Mouse (Mus musculus): ENCODE data around the gene Adora2b. TPM values are rescaled to one million over a fixed set of nuclear protein-coding genes. Genes with fewer than 3 reads are reported as not detected.
A peak's percentile ranks its signal among the peaks of the same experiment; 100 is the strongest.

Gene Adora2b
- 7.3 and 8.2 TPM in 2 replicates for polyA plus RNA-seq (2016; fragmentation: Nextera tagmentation; extraction: Ambion mirVana)

- peak; percentile 94 for DNase-seq (ENCODE audit: low spot score)
- Histone ChIP-seq H3K4me3 (peak within 1 kb of the TSS; percentile 79), H3K9me3 (peaks cover 8% of the 10 kb centered on the region; the same call in 1 of the 2 replicates), H3K27ac (replicated peaks) (peak within 1 kb of the TSS; percentile 83), H3K27me3 (replicated peaks; ENCODE audit: low read depth, poor library complexity, severe bottlenecking) (peaks cover 48% of the 10 kb centered on the region), H3K36me3 (replicated peaks) (no peaks in the 10 kb centered on the region), H3K4me1 (peaks cover 52% of the 10 kb centered on the region)
- WGBS = under 1% methylated on average over 69 of the region's 69 CpGs
These were observed at the start of gene Adora2b for GRCm38 (mm10) chr11:62248401-62249244. Gene Adora2b, plus strand, starts transcription at chr11:62248984.

- Histone ChIP-seq H3K27me3 (replicated peaks; ENCODE audit: low read depth, poor library complexity, severe bottlenecking) (no peaks in the 10 kb centered on the region), H3K4me3 (no peak overlapping the region), H3K4me1 (no peaks in the 10 kb centered on the region), H3K9me3 (no peaks in the 10 kb centered on the region), H3K36me3 (replicated peaks) (peaks cover 10% of the 10 kb centered on the region), H3K27ac (replicated peaks) (no peak overlapping the region)
- DNase-seq (ENCODE audit: low spot score) = no peak
- WGBS = 79% methylated on average over 5 of the region's 5 CpGs
These were observed 47.8 kb upstream of the Adora2b start for GRCm38 (mm10) chr11:62200901-62201512.

GRCm38 (mm10) chr11:62202645-62203044 lies 46.1 kb upstream of the Adora2b start:
- DNase-seq (ENCODE audit: low spot score) = no peak
- WGBS = 94% methylated on average over 1 of the region's 1 CpGs
- Histone ChIP-seq H3K4me1 (no peaks in the 10 kb centered on the region), H3K9me3 (no peaks in the 10 kb centered on the region), H3K36me3 (replicated peaks) (peaks cover 17% of the 10 kb centered on the region), H3K27ac (replicated peaks) (no peak overlapping the region), H3K4me3 (no peak overlapping the region), H3K27me3 (replicated peaks; ENCODE audit: low read depth, poor library complexity, severe bottlenecking) (no peaks in the 10 kb centered on the region)

- no peaks in the 10 kb centered on the region for H3K27me3 ChIP-seq (replicated peaks; ENCODE audit: low read depth, poor library complexity, severe bottlenecking)
- H3K9me3 ChIP-seq = no peaks in the 10 kb centered on the region
- peaks cover 32% of the 10 kb centered on the region for H3K36me3 ChIP-seq (replicated peaks)
- no peak overlapping the region for H3K27ac ChIP-seq (replicated peaks)
- DNase-seq (ENCODE audit: low spot score) = no peak
- WGBS = 55% methylated on average over 2 of the region's 2 CpGs
- 0 out of 2 replicates have a peak, but pooled peaks cover 4% of the 10 kb centered on the region for H3K4me1 ChIP-seq
- no peak overlapping the region for H3K4me3 ChIP-seq
These were observed 39.7 kb upstream of the Adora2b start for GRCm38 (mm10) chr11:62209111-62209510.

GRCm38 (mm10) chr11:62209891-62210290 lies 38.9 kb upstream of the Adora2b start:
- no peak for DNase-seq (ENCODE audit: low spot score)
- no peak overlapping the region for H3K4me3 ChIP-seq
- H3K27me3 ChIP-seq (replicated peaks; ENCODE audit: low read depth, poor library complexity, severe bottlenecking) = no peaks in the 10 kb centered on the region
- no peaks in the 10 kb centered on the region for H3K9me3 ChIP-seq
- H3K36me3 ChIP-seq (replicated peaks) = peaks cover 32% of the 10 kb centered on the region
- 0 out of 2 replicates have a peak, but pooled peaks cover 4% of the 10 kb centered on the region for H3K4me1 ChIP-seq
- WGBS = 70% methylated on average over 4 of the region's 4 CpGs
- no peak overlapping the region for H3K27ac ChIP-seq (replicated peaks)

GRCm38 (mm10) chr11:62213384-62213989 lies 35.3 kb upstream of the Adora2b start:
- Histone ChIP-seq H3K36me3 (replicated peaks) (0 out of 2 replicates have a peak, but pooled peaks cover 8% of the 10 kb centered on the region), H3K4me3 (no peak overlapping the region), H3K27me3 (replicated peaks; ENCODE audit: low read depth, poor library complexity, severe bottlenecking) (no peaks in the 10 kb centered on the region), H3K9me3 (no peaks in the 10 kb centered on the region), H3K27ac (replicated peaks) (no peak overlapping the region), H3K4me1 (0 out of 2 replicates have a peak, but pooled peaks cover 4% of the 10 kb centered on the region)
- DNase-seq (ENCODE audit: low spot score) = no peak
- WGBS = 91% methylated on average over 12 of the region's 12 CpGs

GRCm38 (mm10) chr11:62215107-62215506 lies 33.7 kb upstream of the Adora2b start:
- no peak for DNase-seq (ENCODE audit: low spot score)
- Histone ChIP-seq H3K4me1 (no peaks in the 10 kb centered on the region), H3K36me3 (replicated peaks) (peaks cover 17% of the 10 kb centered on the region; the same call in 1 of the 2 replicates), H3K4me3 (no peak overlapping the region), H3K27ac (replicated peaks) (no peak overlapping the region), H3K27me3 (replicated peaks; ENCODE audit: low read depth, poor library complexity, severe bottlenecking) (no peaks in the 10 kb centered on the region), H3K9me3 (no peaks in the 10 kb centered on the region)
- WGBS = 67% methylated on average over 2 of the region's 2 CpGs

GRCm38 (mm10) chr11:62217751-62218150 lies 31.0 kb upstream of the Adora2b start:
- no peaks in the 10 kb centered on the region for H3K9me3 ChIP-seq
- H3K36me3 ChIP-seq (replicated peaks) = peaks cover 19% of the 10 kb centered on the region; the same call in 1 of the 2 replicates
- H3K4me3 ChIP-seq = no peak overlapping the region
- no peaks in the 10 kb centered on the region for H3K27me3 ChIP-seq (replicated peaks; ENCODE audit: low read depth, poor library complexity, severe bottlenecking)
- H3K4me1 ChIP-seq = peaks cover 4% of the 10 kb centered on the region; the same call in 1 of the 2 replicates
- WGBS = 84% methylated on average over 6 of the region's 6 CpGs
- no peak for DNase-seq (ENCODE audit: low spot score)
- no peak overlapping the region for H3K27ac ChIP-seq (replicated peaks)

- Histone ChIP-seq H3K4me3 (no peak overlapping the region), H3K9me3 (no peaks in the 10 kb centered on the region), H3K27me3 (replicated peaks; ENCODE audit: low read depth, poor library complexity, severe bottlenecking) (no peaks in the 10 kb centered on the region), H3K27ac (replicated peaks) (no peak overlapping the region), H3K4me1 (peaks cover 4% of the 10 kb centered on the region; the same call in 1 of the 2 replicates), H3K36me3 (replicated peaks) (peaks cover 15% of the 10 kb centered on the region; the same call in 1 of the 2 replicates)
- 83% methylated on average over 7 of the region's 7 CpGs for WGBS
- DNase-seq (ENCODE audit: low spot score) = no peak
These were observed 27.9 kb upstream of the Adora2b start for GRCm38 (mm10) chr11:62220756-62221510.

- no peak for DNase-seq (ENCODE audit: low spot score)
- no peaks in the 10 kb centered on the region for H3K27me3 ChIP-seq (replicated peaks; ENCODE audit: low read depth, poor library complexity, severe bottlenecking)
- no peak overlapping the region for H3K27ac ChIP-seq (replicated peaks)
- peaks cover 4% of the 10 kb centered on the region; the same call in 1 of the 2 replicates for H3K4me1 ChIP-seq
- no peak overlapping the region for H3K4me3 ChIP-seq
- H3K36me3 ChIP-seq (replicated peaks) = peaks cover 15% of the 10 kb centered on the region; the same call in 1 of the 2 replicates
- WGBS = 89% methylated on average over 5 of the region's 5 CpGs
- no peaks in the 10 kb centered on the region for H3K9me3 ChIP-seq
These were observed 25.4 kb upstream of the Adora2b start for GRCm38 (mm10) chr11:62223416-62223815.

GRCm38 (mm10) chr11:62223962-62224361 lies 24.8 kb upstream of the Adora2b start:
- H3K27ac ChIP-seq (replicated peaks) = no peak overlapping the region
- no peaks in the 10 kb centered on the region for H3K27me3 ChIP-seq (replicated peaks; ENCODE audit: low read depth, poor library complexity, severe bottlenecking)
- H3K4me3 ChIP-seq = no peak overlapping the region
- 96% methylated on average over 7 of the region's 7 CpGs for WGBS
- H3K36me3 ChIP-seq (replicated peaks) = peaks cover 15% of the 10 kb centered on the region; the same call in 1 of the 2 replicates
- H3K9me3 ChIP-seq = no peaks in the 10 kb centered on the region
- DNase-seq (ENCODE audit: low spot score) = no peak
- peaks cover 4% of the 10 kb centered on the region; the same call in 1 of the 2 replicates for H3K4me1 ChIP-seq

GRCm38 (mm10) chr11:62224797-62225196 lies 24.0 kb upstream of the Adora2b start:
- 85% methylated on average over 4 of the region's 4 CpGs for WGBS
- H3K4me1 ChIP-seq = peaks cover 4% of the 10 kb centered on the region; the same call in 1 of the 2 replicates
- H3K9me3 ChIP-seq = no peaks in the 10 kb centered on the region
- H3K27ac ChIP-seq (replicated peaks) = no peak overlapping the region
- no peak for DNase-seq (ENCODE audit: low spot score)
- H3K27me3 ChIP-seq (replicated peaks; ENCODE audit: low read depth, poor library complexity, severe bottlenecking) = no peaks in the 10 kb centered on the region
- no peak overlapping the region for H3K4me3 ChIP-seq
- peaks cover 8% of the 10 kb centered on the region; the same call in 1 of the 2 replicates for H3K36me3 ChIP-seq (replicated peaks)

Measured in embryonic facial prominence, embryonic 10.5 days (tissue).